Mouse (Mus musculus): ENCODE measurements around the gene Nacc2. TPM values are rescaled to one million over a fixed set of nuclear protein-coding genes. Genes with fewer than 3 reads are reported as not detected.
A peak's percentile ranks its signal among the peaks of the same experiment; 100 is the strongest.

Nacc2 gene
- polyA plus RNA-seq, 1 experiment, result 10.7 TPM

- H3K27me3 ChIP-seq (ENCODE audit: control insufficient read depth, insufficient read depth, low read length), result no peaks in the 10 kb centered on the region
- 75% methylated on average over 7 of the region's 7 CpGs for WGBS
- no peak for TF ChIP-seq POLR2A (IDR thresholded peaks at IDR 0.05; ENCODE audit: low read depth, low read length)
- TF ChIP-seq CTCF (IDR thresholded peaks at IDR 0.05; ENCODE audit: extremely low read depth, insufficient read depth, insufficient read length, insufficient replicate concordance), result no peak
These were observed 23.5 kb upstream of the Nacc2 start for GRCm38 (mm10) chr2:26146337-26147042.

GRCm38 (mm10) chr2:26145113-26145512, 22.1 kb upstream of the Nacc2 start:
- TF ChIP-seq CTCF (IDR thresholded peaks at IDR 0.05; ENCODE audit: extremely low read depth, insufficient read depth, insufficient read length, insufficient replicate concordance) (no peak), POLR2A (IDR thresholded peaks at IDR 0.05; ENCODE audit: low read depth, low read length) (no peak)
- 90% methylated on average over 4 of the region's 4 CpGs for WGBS
- 0 out of 2 replicates have a peak, but pooled peaks cover 3% of the 10 kb centered on the region for H3K4me1 ChIP-seq (ENCODE audit: control insufficient read depth, insufficient read depth, insufficient read length)
- DNase-seq (ENCODE audit: low read depth in 1 of 2, low spot score in 2 of 2), result no peak
- H3K27ac ChIP-seq (ENCODE audit: insufficient read depth, low read length), result no peak overlapping the region
- H3K36me3 ChIP-seq (ENCODE audit: control insufficient read depth, insufficient read depth, low read length), result no peaks in the 10 kb centered on the region
- no peaks in the 10 kb centered on the region for H3K27me3 ChIP-seq (ENCODE audit: control insufficient read depth, insufficient read depth, low read length)
- H3K4me3 ChIP-seq (ENCODE audit: extremely low read depth, insufficient read depth, insufficient read length), result no peak overlapping the region

More at GRCm38 (mm10) chr2:26146337-26147042, 23.5 kb upstream of the Nacc2 start:
- Histone ChIP-seq H3K27ac (ENCODE audit: insufficient read depth, low read length) (no peak overlapping the region), H3K4me3 (ENCODE audit: extremely low read depth, insufficient read depth, insufficient read length) (no peak overlapping the region), H3K4me1 (ENCODE audit: control insufficient read depth, insufficient read depth, insufficient read length) (no peaks in the 10 kb centered on the region), H3K36me3 (ENCODE audit: control insufficient read depth, insufficient read depth, low read length) (no peaks in the 10 kb centered on the region)
- no peak for DNase-seq (ENCODE audit: low read depth in 1 of 2, low spot score in 2 of 2)

GRCm38 (mm10) chr2:26144331-26144730, 21.3 kb upstream of the Nacc2 start:
- DNase-seq (ENCODE audit: low read depth in 1 of 2, low spot score in 2 of 2), result no peak
- 85% methylated on average over 4 of the region's 4 CpGs for WGBS
- Histone ChIP-seq H3K27me3 (ENCODE audit: control insufficient read depth, insufficient read depth, low read length) (no peaks in the 10 kb centered on the region), H3K4me1 (ENCODE audit: control insufficient read depth, insufficient read depth, insufficient read length) (0 out of 2 replicates have a peak, but pooled peaks cover 3% of the 10 kb centered on the region), H3K36me3 (ENCODE audit: control insufficient read depth, insufficient read depth, low read length) (no peaks in the 10 kb centered on the region), H3K27ac (ENCODE audit: insufficient read depth, low read length) (no peak overlapping the region), H3K4me3 (ENCODE audit: extremely low read depth, insufficient read depth, insufficient read length) (no peak overlapping the region)
- no peak for TF ChIP-seq CTCF (IDR thresholded peaks at IDR 0.05; ENCODE audit: extremely low read depth, insufficient read depth, insufficient read length, insufficient replicate concordance)
- TF ChIP-seq POLR2A (IDR thresholded peaks at IDR 0.05; ENCODE audit: low read depth, low read length), result no peak

GRCm38 (mm10) chr2:26143556-26143955, 20.5 kb upstream of the Nacc2 start:
- H3K4me1 ChIP-seq (ENCODE audit: control insufficient read depth, insufficient read depth, insufficient read length), result peaks cover 5% of the 10 kb centered on the region; the same call in 1 of the 2 replicates
- no peaks in the 10 kb centered on the region for H3K36me3 ChIP-seq (ENCODE audit: control insufficient read depth, insufficient read depth, low read length)
- no peak overlapping the region for H3K4me3 ChIP-seq (ENCODE audit: extremely low read depth, insufficient read depth, insufficient read length)
- DNase-seq (ENCODE audit: low read depth in 1 of 2, low spot score in 2 of 2), result no peak
- TF ChIP-seq CTCF (IDR thresholded peaks at IDR 0.05; ENCODE audit: extremely low read depth, insufficient read depth, insufficient read length, insufficient replicate concordance), result no peak
- no peak for TF ChIP-seq POLR2A (IDR thresholded peaks at IDR 0.05; ENCODE audit: low read depth, low read length)
- 95% methylated on average over 2 of the region's 2 CpGs for WGBS
- no peaks in the 10 kb centered on the region for H3K27me3 ChIP-seq (ENCODE audit: control insufficient read depth, insufficient read depth, low read length)
- H3K27ac ChIP-seq (ENCODE audit: insufficient read depth, low read length), result no peak overlapping the region

GRCm38 (mm10) chr2:26142986-26143385, 20.0 kb upstream of the Nacc2 start:
- Histone ChIP-seq H3K36me3 (ENCODE audit: control insufficient read depth, insufficient read depth, low read length) (0 out of 2 replicates have a peak, but pooled peaks cover 2% of the 10 kb centered on the region), H3K4me3 (ENCODE audit: extremely low read depth, insufficient read depth, insufficient read length) (no peak overlapping the region), H3K4me1 (ENCODE audit: control insufficient read depth, insufficient read depth, insufficient read length) (peaks cover 5% of the 10 kb centered on the region; the same call in 1 of the 2 replicates), H3K27ac (ENCODE audit: insufficient read depth, low read length) (no peak overlapping the region), H3K27me3 (ENCODE audit: control insufficient read depth, insufficient read depth, low read length) (no peaks in the 10 kb centered on the region)
- WGBS, result 94% methylated on average over 3 of the region's 3 CpGs
- DNase-seq (ENCODE audit: low read depth in 1 of 2, low spot score in 2 of 2), result no peak
- no peak for TF ChIP-seq CTCF (IDR thresholded peaks at IDR 0.05; ENCODE audit: extremely low read depth, insufficient read depth, insufficient read length, insufficient replicate concordance)

GRCm38 (mm10) chr2:26141893-26142635, 19.0 kb upstream of the Nacc2 start:
- peak; percentile 71 for TF ChIP-seq CTCF (IDR thresholded peaks at IDR 0.05; ENCODE audit: extremely low read depth, insufficient read depth, insufficient read length, insufficient replicate concordance)
- no peak for TF ChIP-seq POLR2A (IDR thresholded peaks at IDR 0.05; ENCODE audit: low read depth, low read length)
- Histone ChIP-seq H3K4me3 (ENCODE audit: extremely low read depth, insufficient read depth, insufficient read length) (no peak overlapping the region), H3K27me3 (ENCODE audit: control insufficient read depth, insufficient read depth, low read length) (no peaks in the 10 kb centered on the region), H3K4me1 (ENCODE audit: control insufficient read depth, insufficient read depth, insufficient read length) (peaks cover 5% of the 10 kb centered on the region; the same call in 1 of the 2 replicates), H3K36me3 (ENCODE audit: control insufficient read depth, insufficient read depth, low read length) (0 out of 2 replicates have a peak, but pooled peaks cover 2% of the 10 kb centered on the region), H3K27ac (ENCODE audit: insufficient read depth, low read length) (no peak overlapping the region)
- 72% methylated on average over 12 of the region's 12 CpGs for WGBS
- peak; percentile 5 to 45 for DNase-seq (ENCODE audit: low read depth in 1 of 2, low spot score in 2 of 2)

Measured in spleen, adult 2 months (tissue).